Mouse (Mus musculus): Measurements from ENCODE around the gene Engase. TPM values are rescaled to one million over a fixed set of nuclear protein-coding genes. Genes with fewer than 3 reads are reported as not detected.

Engase gene
- polyA plus RNA-seq, 1 experiment from 2014 or later = 9.6 TPM

- H3K36me3 ChIP-seq = no peaks in the 10 kb centered on the region
- 0 out of 2 replicates have a peak, but pooled peaks cover 12% of the 10 kb centered on the region for H3K27me3 ChIP-seq
- H3K4me3 ChIP-seq = no peak overlapping the region
- H3K9ac ChIP-seq = no peak overlapping the region
- no peak for ATAC-seq (ENCODE audit: insufficient number of reproducible peaks, insufficient read depth, low FRiP score, low TSS enrichment, low read depth)
- H3K9me3 ChIP-seq = no peaks in the 10 kb centered on the region
- 0 out of 2 replicates have a peak, but pooled peaks cover 9% of the 10 kb centered on the region for H3K4me1 ChIP-seq
- 76% methylated on average over 2 of the region's 2 CpGs for WGBS
- H3K27ac ChIP-seq = no peak overlapping the region; the same call in 1 of the 2 replicates
- no peak overlapping the region for H3K4me2 ChIP-seq
Measured at GRCm38 (mm10) chr11:118493458-118493857, 16.8 kb downstream of the Engase start.

GRCm38 (mm10) chr11:118494001-118494737, 17.5 kb downstream of the Engase start:
- Histone ChIP-seq H3K36me3 (no peaks in the 10 kb centered on the region), H3K27ac (no peak overlapping the region; the same call in 1 of the 2 replicates), H3K9me3 (no peaks in the 10 kb centered on the region), H3K4me1 (0 out of 2 replicates have a peak, but pooled peaks cover 9% of the 10 kb centered on the region), H3K4me2 (no peak overlapping the region), H3K9ac (no peak overlapping the region), H3K4me3 (no peak overlapping the region), H3K27me3 (0 out of 2 replicates have a peak, but pooled peaks cover 12% of the 10 kb centered on the region)
- WGBS = 78% methylated on average over 12 of the region's 12 CpGs
- no peak for ATAC-seq (ENCODE audit: insufficient number of reproducible peaks, insufficient read depth, low FRiP score, low TSS enrichment, low read depth)

- WGBS = 46% methylated on average over 5 of the region's 5 CpGs
Measured at GRCm38 (mm10) chr11:118495065-118495464, 18.4 kb downstream of the Engase start.

GRCm38 (mm10) chr11:118496066-118496689, 19.5 kb downstream of the Engase start:
- no peak overlapping the region for H3K4me2 ChIP-seq
- no peak for ATAC-seq (ENCODE audit: insufficient number of reproducible peaks, insufficient read depth, low FRiP score, low TSS enrichment, low read depth)

More at GRCm38 (mm10) chr11:118495065-118495464, 18.4 kb downstream of the Engase start:
- H3K4me2 ChIP-seq = no peak overlapping the region
- no peak overlapping the region for H3K27ac ChIP-seq
- H3K36me3 ChIP-seq = no peaks in the 10 kb centered on the region
- ATAC-seq (ENCODE audit: insufficient number of reproducible peaks, insufficient read depth, low FRiP score, low TSS enrichment, low read depth) = no peak
- 0 out of 2 replicates have a peak, but pooled peaks cover 9% of the 10 kb centered on the region for H3K4me1 ChIP-seq
- no peak overlapping the region for H3K9ac ChIP-seq
- 0 out of 2 replicates have a peak, but pooled peaks cover 11% of the 10 kb centered on the region for H3K27me3 ChIP-seq
- H3K9me3 ChIP-seq = no peaks in the 10 kb centered on the region
- H3K4me3 ChIP-seq = no peak overlapping the region

GRCm38 (mm10) chr11:118502990-118503389, 26.4 kb downstream of the Engase start:
- Histone ChIP-seq H3K9me3 (no peaks in the 10 kb centered on the region), H3K4me2 (peak overlapping the region; percentile 35; the same call in 1 of the 2 replicates), H3K27me3 (peaks cover 36% of the 10 kb centered on the region), H3K36me3 (no peaks in the 10 kb centered on the region), H3K9ac (no peak overlapping the region), H3K4me3 (no peak overlapping the region), H3K27ac (no peak overlapping the region), H3K4me1 (peaks cover 10% of the 10 kb centered on the region)
- WGBS = 60% methylated on average over 6 of the region's 6 CpGs
- ATAC-seq (ENCODE audit: insufficient number of reproducible peaks, insufficient read depth, low FRiP score, low TSS enrichment, low read depth) = no peak

More at GRCm38 (mm10) chr11:118496066-118496689, 19.5 kb downstream of the Engase start:
- 60% methylated on average over 20 of the region's 20 CpGs for WGBS
- 0 out of 2 replicates have a peak, but pooled peaks cover 5% of the 10 kb centered on the region for H3K4me1 ChIP-seq
- no peak overlapping the region for H3K4me3 ChIP-seq
- no peak overlapping the region for H3K9ac ChIP-seq
- H3K36me3 ChIP-seq = no peaks in the 10 kb centered on the region
- no peaks in the 10 kb centered on the region for H3K9me3 ChIP-seq
- 0 out of 2 replicates have a peak, but pooled peaks cover 5% of the 10 kb centered on the region for H3K27me3 ChIP-seq
- no peak overlapping the region for H3K27ac ChIP-seq

- Histone ChIP-seq H3K36me3 (no peaks in the 10 kb centered on the region), H3K9me3 (no peaks in the 10 kb centered on the region), H3K9ac (no peak overlapping the region), H3K4me2 (peak overlapping the region; percentile 35), H3K4me1 (peaks cover 10% of the 10 kb centered on the region), H3K27ac (no peak overlapping the region), H3K4me3 (peak overlapping the region; percentile 4; the same call in 1 of the 2 replicates), H3K27me3 (peaks cover 36% of the 10 kb centered on the region)
- no peak for ATAC-seq (ENCODE audit: insufficient number of reproducible peaks, insufficient read depth, low FRiP score, low TSS enrichment, low read depth)
- WGBS = 26% methylated on average over 34 of the region's 34 CpGs
Measured at GRCm38 (mm10) chr11:118503418-118504179, 27.0 kb downstream of the Engase start.

GRCm38 (mm10) chr11:118504180-118504454, 27.5 kb downstream of the Engase start:
- 73% methylated on average over 5 of the region's 5 CpGs for WGBS
- Histone ChIP-seq H3K4me1 (peaks cover 10% of the 10 kb centered on the region), H3K27ac (no peak overlapping the region), H3K4me3 (no peak overlapping the region), H3K9me3 (no peaks in the 10 kb centered on the region), H3K4me2 (no peak overlapping the region), H3K9ac (no peak overlapping the region), H3K27me3 (peaks cover 36% of the 10 kb centered on the region), H3K36me3 (no peaks in the 10 kb centered on the region)
- no peak for ATAC-seq (ENCODE audit: insufficient number of reproducible peaks, insufficient read depth, low FRiP score, low TSS enrichment, low read depth)

- Histone ChIP-seq H3K9me3 (no peaks in the 10 kb centered on the region), H3K27me3 (peaks cover 43% of the 10 kb centered on the region), H3K4me1 (peaks cover 22% of the 10 kb centered on the region), H3K4me2 (no peak overlapping the region), H3K9ac (no peak overlapping the region), H3K36me3 (no peaks in the 10 kb centered on the region), H3K4me3 (no peak overlapping the region), H3K27ac (no peak overlapping the region)
- no peak for ATAC-seq (ENCODE audit: insufficient number of reproducible peaks, insufficient read depth, low FRiP score, low TSS enrichment, low read depth)
- 78% methylated on average over 6 of the region's 6 CpGs for WGBS
Measured at GRCm38 (mm10) chr11:118507095-118507494, 30.5 kb downstream of the Engase start.

GRCm38 (mm10) chr11:118507904-118508303, 31.3 kb downstream of the Engase start:
- no peak overlapping the region for H3K4me3 ChIP-seq
- H3K27me3 ChIP-seq = peaks cover 36% of the 10 kb centered on the region

GRCm38 (mm10) chr11:118508341-118508740, 31.7 kb downstream of the Engase start:
- WGBS = 73% methylated on average over 7 of the region's 7 CpGs
- Histone ChIP-seq H3K4me3 (no peak overlapping the region), H3K9me3 (no peaks in the 10 kb centered on the region), H3K4me2 (no peak overlapping the region), H3K27ac (no peak overlapping the region), H3K4me1 (peaks cover 30% of the 10 kb centered on the region), H3K36me3 (no peaks in the 10 kb centered on the region), H3K9ac (no peak overlapping the region), H3K27me3 (peaks cover 32% of the 10 kb centered on the region)
- ATAC-seq (ENCODE audit: insufficient number of reproducible peaks, insufficient read depth, low FRiP score, low TSS enrichment, low read depth) = no peak

More at GRCm38 (mm10) chr11:118507904-118508303, 31.3 kb downstream of the Engase start:
- no peaks in the 10 kb centered on the region for H3K9me3 ChIP-seq
- no peak overlapping the region for H3K27ac ChIP-seq
- no peak overlapping the region for H3K4me2 ChIP-seq
- no peak overlapping the region for H3K9ac ChIP-seq
- H3K36me3 ChIP-seq = no peaks in the 10 kb centered on the region
- WGBS = 36% methylated on average over 5 of the region's 5 CpGs
- H3K4me1 ChIP-seq = peaks cover 30% of the 10 kb centered on the region
- ATAC-seq (ENCODE audit: insufficient number of reproducible peaks, insufficient read depth, low FRiP score, low TSS enrichment, low read depth) = no peak

GRCm38 (mm10) chr11:118511851-118512250, 35.2 kb downstream of the Engase start:
- peak; percentile 1 for ATAC-seq (ENCODE audit: insufficient number of reproducible peaks, insufficient read depth, low FRiP score, low TSS enrichment, low read depth)
- Histone ChIP-seq H3K9ac (peak overlapping the region; percentile 32; the same call in 1 of the 2 replicates), H3K27ac (peak overlapping the region; percentile 62; the same call in 1 of the 2 replicates), H3K4me2 (peak overlapping the region; percentile 44), H3K4me3 (no peak overlapping the region), H3K27me3 (peaks cover 10% of the 10 kb centered on the region; the same call in 1 of the 2 replicates), H3K9me3 (no peaks in the 10 kb centered on the region), H3K4me1 (peaks cover 30% of the 10 kb centered on the region), H3K36me3 (no peaks in the 10 kb centered on the region)
- 33% methylated on average over 6 of the region's 6 CpGs for WGBS

Data from embryonic facial prominence, embryonic 13.5 days (tissue).